Mouse (Mus musculus): ENCODE results near the gene Hebp2. TPM values are rescaled to one million over a fixed set of nuclear protein-coding genes. Genes with fewer than 3 reads are reported as not detected.
"Not testable (repeated sequence)": the region's sequence is repeated elsewhere in the genome, so short reads cannot be mapped to it uniquely, and the experiment has no call there.

Gene Hebp2
- total RNA-seq (2021) = 1 to 10 TPM; 4.7 to 6.6 TPM
- long read RNA-seq, experiment 1, partial matches to known transcripts = 0 of 1 reads
- long read RNA-seq, experiment 1, other reads (novel, unspliced or antisense) = 1 of 1 reads
- long read RNA-seq, experiment 2, partial matches to known transcripts = 0 of 4 reads
- long read RNA-seq, experiment 2, other reads (novel, unspliced or antisense) = 1 of 4 reads

- DNase-seq (ENCODE audit: low spot score in 2 of 2) = peak; percentile 56 to 60
Measured at GRCm38 (mm10) chr10:18545813-18546235, at the start of gene Hebp2. Gene Hebp2, minus strand, starts transcription at chr10:18546076.

- no peak for DNase-seq (ENCODE audit: low spot score in 2 of 2)
Measured at GRCm38 (mm10) chr10:18589455-18589854, 43.6 kb upstream of the Hebp2 start.

GRCm38 (mm10) chr10:18584188-18584587 lies 38.3 kb upstream of the Hebp2 start:
- no peak for DNase-seq (ENCODE audit: low spot score in 2 of 2)

GRCm38 (mm10) chr10:18572581-18572980 lies 26.7 kb upstream of the Hebp2 start:
- DNase-seq (ENCODE audit: low spot score in 2 of 2) = no peak

- peak; percentile 35 to 52 for DNase-seq (ENCODE audit: low spot score in 2 of 2)
Measured at GRCm38 (mm10) chr10:18562940-18563339, 17.1 kb upstream of the Hebp2 start.

- DNase-seq (ENCODE audit: low spot score in 2 of 2) = no peak
Measured at GRCm38 (mm10) chr10:18561445-18561844, 15.6 kb upstream of the Hebp2 start.

GRCm38 (mm10) chr10:18559076-18559475 lies 13.2 kb upstream of the Hebp2 start:
- not testable (repeated sequence) for DNase-seq (ENCODE audit: low spot score in 2 of 2)

GRCm38 (mm10) chr10:18549321-18550216 lies 3.7 kb upstream of the Hebp2 start:
- no peak for DNase-seq (ENCODE audit: low spot score in 2 of 2)

GRCm38 (mm10) chr10:18547381-18547780 lies 1.5 kb upstream of the Hebp2 start:
- no peak for DNase-seq (ENCODE audit: low spot score in 2 of 2)

GRCm38 (mm10) chr10:18545309-18545708 lies 567 bp downstream of the Hebp2 start:
- no peak for DNase-seq (ENCODE audit: low spot score in 2 of 2)

- no peak for DNase-seq (ENCODE audit: low spot score in 2 of 2)
Measured at GRCm38 (mm10) chr10:18536889-18537288, 9.0 kb downstream of the Hebp2 start.

- DNase-seq (ENCODE audit: low spot score in 2 of 2) = no peak
Measured at GRCm38 (mm10) chr10:18532293-18532692, 13.6 kb downstream of the Hebp2 start.

GRCm38 (mm10) chr10:18530161-18530560 lies 15.7 kb downstream of the Hebp2 start:
- no peak for DNase-seq (ENCODE audit: low spot score in 2 of 2)

GRCm38 (mm10) chr10:18529177-18529576 lies 16.7 kb downstream of the Hebp2 start:
- no peak for DNase-seq (ENCODE audit: low spot score in 2 of 2)

GRCm38 (mm10) chr10:18528475-18528874 lies 17.4 kb downstream of the Hebp2 start:
- no peak for DNase-seq (ENCODE audit: low spot score in 2 of 2)

GRCm38 (mm10) chr10:18527766-18528165 lies 18.1 kb downstream of the Hebp2 start:
- DNase-seq (ENCODE audit: low spot score in 2 of 2) = no peak

- DNase-seq (ENCODE audit: low spot score in 2 of 2) = no peak
Measured at GRCm38 (mm10) chr10:18526851-18527675, 18.8 kb downstream of the Hebp2 start.

GRCm38 (mm10) chr10:18526184-18526850 lies 19.6 kb downstream of the Hebp2 start:
- no peak for DNase-seq (ENCODE audit: low spot score in 2 of 2)

- no peak for DNase-seq (ENCODE audit: low spot score in 2 of 2)
Measured at GRCm38 (mm10) chr10:18525726-18526125, 20.1 kb downstream of the Hebp2 start.

GRCm38 (mm10) chr10:18525311-18525710 lies 20.6 kb downstream of the Hebp2 start:
- no peak for DNase-seq (ENCODE audit: low spot score in 2 of 2)

GRCm38 (mm10) chr10:18522556-18522955 lies 23.3 kb downstream of the Hebp2 start:
- DNase-seq (ENCODE audit: low spot score in 2 of 2) = no peak
